In the genomic region with DNA sequence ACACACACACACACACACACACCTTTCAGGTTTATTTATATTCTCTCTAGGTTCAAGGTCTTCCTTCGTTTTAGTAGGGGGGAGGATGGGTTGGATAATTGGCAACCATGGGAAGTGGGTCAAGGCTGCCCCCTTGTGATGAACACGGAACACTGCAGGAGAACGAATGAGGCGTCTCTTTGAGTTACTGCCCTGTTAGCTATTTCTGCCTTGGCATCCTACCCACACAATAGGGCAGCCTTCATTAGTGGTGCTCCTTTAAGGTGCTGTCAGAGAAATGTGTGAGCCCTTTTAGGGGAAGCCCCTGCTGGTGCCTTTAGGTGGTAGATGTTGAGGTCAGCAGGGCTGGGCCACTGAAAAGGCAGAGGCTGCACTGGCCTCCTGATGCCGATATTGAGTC, we compare ENCODE assay signal across 9 mouse cellular contexts. TPM values are rescaled to one million over a fixed set of nuclear protein-coding genes. Genes with fewer than 3 reads are reported as not detected.
DNase-seq lines count a peak whose midpoint lies in the region; ATAC-seq and TF ChIP-seq lines count a peak whose summit lies in the region.
"Had no signal": no experiment of that assay in that cellular context is flagged by ENCODE, and none has a peak within 500 bp of the region (broad histone marks: within the 10 kb centered on the region; RNA-seq: fewer than 3 reads in every experiment).

No protein-coding gene starts in this region.

- intact Hi-C loops in gastrocnemius, adult 2 months (cut with DNase I), result loop anchor here (1.0 to 5.0 kb wide), 3 partner anchors 36 to 420 kb away; no protein-coding TSS in a partner anchor

- peak; percentile 52 for DNase-seq in gastrocnemius, adult 2 months
- DNase-seq in gastrocnemius, postnatal 25 days, result no peak
- peak; percentile 45 to 55 for DNase-seq in urinary bladder, postnatal 36 days (ENCODE audit: low spot score in 2 of 2)
- no peak for DNase-seq in urinary bladder, adult 2 months (ENCODE audit: low spot score)
- peak; percentile 74 for DNase-seq in embryo, embryonic 10 days (ENCODE audit: low spot score)
- peak; percentile 62 for DNase-seq in induced T-regulatory cell, adult 2 months (ENCODE audit: low read depth)
- peak; percentile 43 for DNase-seq in thymus, postnatal 4 days

- ATAC-seq in megakaryocyte progenitor cell, adult 5-6 weeks (replicated peaks; ENCODE audit: poor library complexity), result peak; percentile 76

- H3K27ac ChIP-seq in gastrocnemius, adult 2 months, result no peak overlapping the region
- H3K27ac ChIP-seq: limb, embryonic 13.5 days had no signal

- peak; percentile 75 for TF ChIP-seq CTCF in gastrocnemius, adult 2 months (IDR thresholded peaks at IDR 0.05)

- H3K4me3 ChIP-seq in gastrocnemius, adult 2 months, result no peak overlapping the region
- H3K4me3 ChIP-seq: limb, embryonic 13.5 days had no signal

RNA-seq across cellular contexts. Expression of gene Guca2b, which starts 8.7 kb away (rescaled TPM):
- total RNA-seq in gastrocnemius, adult 2 months (2021), result not detected
- not detected for total RNA-seq in gastrocnemius, postnatal 25 days (2021)
- polyA plus RNA-seq in urinary bladder, adult 2 months (2012; rRNA removed), result 0.12 TPM in 2 replicates
- total RNA-seq in megakaryocyte progenitor cell, adult 5-6 weeks (2015), result not detected in 2 replicates
- total RNA-seq in megakaryocyte progenitor cell, adult 5-6 weeks (2017), result not detected in 2 replicates
- polyA plus RNA-seq: limb, embryonic 13.5 days had no signal

RNA-seq across cellular contexts. Expression of gene Guca2a, which starts 29.9 kb away (rescaled TPM):
- not detected for total RNA-seq in gastrocnemius, adult 2 months (2021)
- not detected for total RNA-seq in gastrocnemius, postnatal 25 days (2021)
- polyA plus RNA-seq in urinary bladder, adult 2 months (2012; rRNA removed), result 2.7 and 2.9 TPM in 2 replicates
- total RNA-seq in megakaryocyte progenitor cell, adult 5-6 weeks (2015), result not detected in 2 replicates
- not detected in 2 replicates for total RNA-seq in megakaryocyte progenitor cell, adult 5-6 weeks (2017)
- polyA plus RNA-seq: limb, embryonic 13.5 days had no signal

Comparison
In these comparisons a context has a peak if more than half of its experiments do, and no peak if none do; other contexts are left out.
1. DNase-seq: peak in gastrocnemius, adult 2 months (single experiment), urinary bladder, postnatal 36 days (2 of 2), embryo, embryonic 10 days (single experiment), induced T-regulatory cell, adult 2 months (single experiment) and thymus, postnatal 4 days (single experiment); none in gastrocnemius, postnatal 25 days (single experiment) and urinary bladder, adult 2 months (single experiment).